Mouse (Mus musculus) adrenal gland, postnatal 0 days (tissue): Measurements from ENCODE around the gene Capsl. TPM values are rescaled to one million over a fixed set of nuclear protein-coding genes. Genes with fewer than 3 reads are reported as not detected.

ENCODE experiments used
- polyA plus RNA-seq: library from polyadenylated mRNA; unstranded; fragments of >200 nt; fragmentation: Nextera tagmentation; extraction: Ambion mirVana; gene quantifications from 2 replicates; pipeline ENCODE4 v1.2.1, GENCODE M21; 2015

Capsl gene
- 0.17 and 0.39 TPM in 2 replicates for polyA plus RNA-seq

DNA sequence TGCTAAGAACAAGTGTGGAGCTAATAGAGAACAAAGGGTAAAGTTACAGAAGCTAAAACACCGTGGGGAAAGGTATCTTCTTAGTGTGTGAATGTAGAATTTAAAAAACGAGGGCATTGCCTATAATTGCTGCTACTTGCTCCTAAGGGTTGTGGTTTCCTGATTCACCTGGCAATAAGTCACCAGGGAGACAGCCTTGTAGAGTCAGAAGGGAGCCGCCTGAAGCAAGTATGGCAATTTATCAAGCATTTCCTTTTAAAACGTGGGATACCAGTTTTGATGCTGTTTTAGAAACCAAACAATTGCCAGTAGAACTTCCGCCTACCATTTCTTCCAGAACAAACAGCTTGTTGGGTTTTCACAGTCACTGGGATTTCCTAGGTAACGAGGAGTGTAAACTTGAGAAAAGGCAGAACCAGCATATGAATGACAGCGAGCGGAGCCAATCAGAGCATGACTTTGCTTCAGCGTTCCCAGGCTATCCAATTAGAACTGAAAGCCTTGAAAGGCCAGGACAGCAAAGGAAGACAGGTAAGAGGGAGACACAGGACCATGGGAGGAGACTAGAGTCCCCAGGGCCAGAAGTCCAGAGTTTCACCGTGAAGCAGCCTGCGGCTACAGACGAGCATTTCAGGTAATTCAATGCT is at the start of gene Capsl:
Capsl (plus strand) TSS at position 495 of the 647 bp plus-strand sequence.

Other genes with a start within 250 kb of the Capsl start
- 0.15 TPM in 1 of 2 replicates, not detected in the other for gene Ugt3a1, start 159.1 kb upstream of the Capsl start, polyA plus RNA-seq
- 0.19 and 0.28 TPM in 2 replicates for gene Ugt3a2, start 100.5 kb upstream of the Capsl start, polyA plus RNA-seq
- gene Il7r, start 94.1 kb downstream of the Capsl start, polyA plus RNA-seq: 0.11 and 0.30 TPM in 2 replicates